Mouse (Mus musculus) kidney, adult 18-20 months (tissue): ENCODE measurements around the gene Msh4.

Source experiments
- DNase-seq: peaks from one replicate; pipeline ENCODE4 v3.0.0; 2021

Gene Msh4

GRCm38 (mm10) chr3:153906136-153906871 is at the start of gene Msh4:
Msh4 (minus strand) TSS chr3:153906138.
- DNase-seq, result no peak

GRCm38 (mm10) chr3:153948176-153948575 is 42.2 kb upstream of the Msh4 start:
- DNase-seq, result no peak

GRCm38 (mm10) chr3:153947271-153947670 is 41.3 kb upstream of the Msh4 start:
- no peak for DNase-seq

- peak; percentile 99 for DNase-seq
Measured at GRCm38 (mm10) chr3:153944335-153944990, 38.5 kb upstream of the Msh4 start, which contains the start of gene Acadm. Acadm (minus strand) TSS chr3:153944632.

- no peak for DNase-seq
Measured at GRCm38 (mm10) chr3:153943901-153944334, 38.0 kb upstream of the Msh4 start.

GRCm38 (mm10) chr3:153943003-153943640 is 37.2 kb upstream of the Msh4 start:
- DNase-seq, result no peak

GRCm38 (mm10) chr3:153941613-153942012 is 35.7 kb upstream of the Msh4 start:
- no peak for DNase-seq

- no peak for DNase-seq
Measured at GRCm38 (mm10) chr3:153940486-153940885, 34.5 kb upstream of the Msh4 start.

- DNase-seq, result no peak
Measured at GRCm38 (mm10) chr3:153940021-153940420, 34.1 kb upstream of the Msh4 start.

GRCm38 (mm10) chr3:153937116-153937810 is 31.3 kb upstream of the Msh4 start:
- DNase-seq, result peak; percentile 52

- no peak for DNase-seq
Measured at GRCm38 (mm10) chr3:153935878-153936277, 29.9 kb upstream of the Msh4 start.

- DNase-seq, result no peak
Measured at GRCm38 (mm10) chr3:153932461-153932860, 26.5 kb upstream of the Msh4 start.

GRCm38 (mm10) chr3:153929526-153929925 is 23.6 kb upstream of the Msh4 start:
- DNase-seq, result no peak

GRCm38 (mm10) chr3:153926333-153926732 is 20.4 kb upstream of the Msh4 start:
- DNase-seq, result no peak

GRCm38 (mm10) chr3:153921147-153921910 is 15.4 kb upstream of the Msh4 start:
- no peak for DNase-seq

GRCm38 (mm10) chr3:153917200-153917599 is 11.3 kb upstream of the Msh4 start:
- no peak for DNase-seq

- DNase-seq, result no peak
Measured at GRCm38 (mm10) chr3:153913510-153914243, 7.7 kb upstream of the Msh4 start.

- DNase-seq, result peak; percentile 95
Measured at GRCm38 (mm10) chr3:153912546-153913509, 6.9 kb upstream of the Msh4 start, which contains the start of gene Rabggtb. Rabggtb (minus strand) TSS chr3:153913009.

- no peak for DNase-seq
Measured at GRCm38 (mm10) chr3:153911882-153912440, 6.0 kb upstream of the Msh4 start.
